Mouse (Mus musculus): ENCODE results near the gene Ncapd2. TPM values are rescaled to one million over a fixed set of nuclear protein-coding genes. Genes with fewer than 3 reads are reported as not detected.

Gene Ncapd2
- polyA plus RNA-seq, 1 experiment from 2014 or later, result 221 TPM

GRCm38 (mm10) chr6:125139747-125140146 is 51.8 kb downstream of the Ncapd2 start:
- Histone ChIP-seq H3K4me1 (peaks cover 5% of the 10 kb centered on the region), H3K9ac (no peak overlapping the region), H3K4me2 (no peak overlapping the region), H3K4me3 (replicated peaks) (no peak overlapping the region), H3K36me3 (replicated peaks) (peaks cover 87% of the 10 kb centered on the region), H3K27ac (no peak overlapping the region), H3K9me3 (no peaks in the 10 kb centered on the region), H3K27me3 (no peaks in the 10 kb centered on the region)
- 93% methylated on average over 7 of the region's 7 CpGs for WGBS
- ATAC-seq (ENCODE audit: low FRiP score), result no peak

- WGBS, result 85% methylated on average over 19 of the region's 19 CpGs
- peaks cover 89% of the 10 kb centered on the region for H3K36me3 ChIP-seq (replicated peaks)
- no peak overlapping the region for H3K4me3 ChIP-seq (replicated peaks)
- H3K27ac ChIP-seq, result no peak overlapping the region
- no peaks in the 10 kb centered on the region for H3K27me3 ChIP-seq
- peaks cover 13% of the 10 kb centered on the region for H3K4me1 ChIP-seq
- H3K4me2 ChIP-seq, result no peak overlapping the region
- no peaks in the 10 kb centered on the region for H3K9me3 ChIP-seq
- H3K9ac ChIP-seq, result 0 out of 2 replicates have a peak overlapping the region, but pooled peaks have one; percentile 21
- ATAC-seq (ENCODE audit: low FRiP score), result no peak
Measured at GRCm38 (mm10) chr6:125137002-125137671, 54.4 kb downstream of the Ncapd2 start.

DNA sequence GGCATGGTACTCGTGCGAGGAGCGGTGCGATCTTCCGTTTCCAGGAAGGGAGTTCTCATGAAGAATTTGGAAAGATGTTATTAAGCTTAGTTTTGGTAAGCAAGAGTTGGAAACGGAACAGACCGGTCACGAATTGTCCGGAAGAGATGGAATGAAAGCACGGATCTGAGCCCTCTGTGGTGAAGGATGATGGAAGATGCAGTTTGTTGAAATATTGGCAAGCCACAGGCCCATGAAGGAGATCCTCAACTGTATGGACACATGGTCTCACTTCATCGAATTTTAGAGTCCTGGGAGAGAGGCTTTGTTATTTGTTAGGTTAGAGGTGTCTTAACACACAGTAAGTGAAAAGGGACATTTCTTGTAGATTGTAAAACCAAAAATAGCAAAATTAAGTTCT is 59.0 kb downstream of the Ncapd2 start:
- H3K27me3 ChIP-seq, result no peaks in the 10 kb centered on the region
- H3K9me3 ChIP-seq, result no peaks in the 10 kb centered on the region
- peak overlapping the region; percentile 80 for H3K9ac ChIP-seq
- no peak for ATAC-seq (ENCODE audit: low FRiP score)
- H3K4me3 ChIP-seq (replicated peaks), result peak overlapping the region; percentile 88
- peaks cover 72% of the 10 kb centered on the region for H3K36me3 ChIP-seq (replicated peaks)
- 11% methylated on average over 11 of the region's 11 CpGs for WGBS
- H3K4me2 ChIP-seq, result peak overlapping the region; percentile 86
- H3K27ac ChIP-seq, result no peak overlapping the region
- H3K4me1 ChIP-seq, result peaks cover 18% of the 10 kb centered on the region

DNA sequence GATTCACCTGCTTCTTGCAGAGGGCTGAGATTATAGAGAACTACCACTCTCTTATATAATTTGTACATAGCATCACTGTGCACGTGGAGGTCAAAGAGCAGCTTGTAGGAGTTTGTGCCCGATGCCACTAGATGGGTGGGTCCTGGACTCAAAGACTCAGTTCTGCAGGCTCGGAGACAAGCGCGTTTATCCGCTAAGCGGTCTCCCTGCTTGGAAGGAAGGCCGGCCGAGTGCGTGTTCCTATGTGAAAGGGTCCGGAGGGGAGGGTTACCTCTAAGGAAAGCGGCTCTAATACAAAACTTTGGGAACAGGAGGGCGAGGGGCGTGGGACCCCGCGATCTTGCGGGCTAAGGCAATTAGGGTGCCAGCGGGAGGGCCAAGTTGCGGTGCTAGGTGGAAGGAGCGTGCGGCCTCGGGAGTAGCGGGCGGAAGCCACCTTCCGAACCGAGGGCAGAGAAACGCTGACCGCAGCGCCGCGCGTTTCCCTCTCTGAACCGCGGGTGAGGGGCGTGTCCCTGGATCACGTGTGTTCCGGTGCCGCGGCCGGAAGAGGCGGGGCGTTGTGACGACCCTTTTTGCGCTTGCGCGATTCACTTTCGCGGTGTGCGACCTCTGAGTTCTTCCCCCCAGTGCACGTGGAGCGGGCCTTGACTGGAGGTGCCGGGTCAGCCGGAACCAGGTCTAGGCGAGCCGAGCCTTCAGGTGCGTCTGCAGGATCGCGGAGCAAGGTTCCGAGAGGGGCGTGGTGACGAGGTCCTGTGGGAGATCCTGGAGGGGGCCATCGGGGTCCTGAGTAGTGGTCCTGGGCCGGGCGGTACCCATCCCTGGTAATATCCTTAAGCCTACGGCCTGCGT is 60.0 kb downstream of the Ncapd2 start, which contains the start of gene Nop2:
Gene Nop2, plus strand, starts transcription at position 608 of the 855 bp plus-strand sequence.
- under 1% methylated on average over 64 of the region's 66 CpGs for WGBS
- peak within 1 kb of the TSS; percentile 86 for H3K4me2 ChIP-seq
- peak within 1 kb of the TSS; percentile 88 for H3K4me3 ChIP-seq (replicated peaks)
- H3K27ac ChIP-seq, result peak within 1 kb of the TSS; percentile 90
- no peaks in the 10 kb centered on the region for H3K27me3 ChIP-seq
- peaks cover 18% of the 10 kb centered on the region for H3K4me1 ChIP-seq
- H3K9me3 ChIP-seq, result no peaks in the 10 kb centered on the region
- peak within 1 kb of the TSS; percentile 80 for H3K9ac ChIP-seq
- H3K36me3 ChIP-seq (replicated peaks), result peaks cover 73% of the 10 kb centered on the region
- peak; percentile 92 for ATAC-seq (ENCODE audit: low FRiP score)

DNA sequence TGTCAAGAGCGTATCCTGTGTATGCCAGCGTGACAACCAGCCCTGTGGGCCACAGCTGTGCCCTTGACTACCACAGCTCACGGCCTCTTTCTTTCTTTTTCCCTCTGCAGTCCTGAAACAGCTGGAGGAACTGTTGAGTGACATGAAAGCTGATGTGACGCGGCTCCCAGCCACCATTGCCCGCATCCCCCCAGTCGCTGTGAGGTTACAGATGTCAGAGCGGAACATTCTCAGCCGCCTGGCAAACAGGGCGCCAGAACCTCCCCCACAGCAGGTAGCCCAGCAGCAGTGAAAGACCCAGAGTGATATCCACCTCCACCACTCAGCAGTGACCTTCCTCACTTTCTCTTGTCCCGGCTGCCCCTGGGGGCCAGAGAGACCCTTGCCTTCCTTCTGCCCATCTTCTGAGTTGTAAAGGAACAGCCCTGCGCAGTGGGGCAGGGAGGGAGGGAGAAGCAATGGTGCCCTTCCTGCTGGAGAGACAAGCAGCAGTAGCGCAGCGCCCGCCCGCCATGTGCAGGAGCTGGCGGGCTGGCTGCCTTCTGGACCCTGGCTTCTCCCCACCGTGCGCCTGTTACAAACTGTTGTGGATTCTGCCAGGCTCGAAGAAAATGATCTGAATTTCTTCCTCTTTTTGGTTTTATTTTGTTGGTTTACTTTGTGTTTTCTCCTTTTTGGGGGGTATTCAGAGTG is 61.6 kb downstream of the Ncapd2 start:
- Histone ChIP-seq H3K27me3 (no peaks in the 10 kb centered on the region), H3K9me3 (no peaks in the 10 kb centered on the region), H3K36me3 (replicated peaks) (peaks cover 70% of the 10 kb centered on the region), H3K9ac (no peak overlapping the region), H3K27ac (no peak overlapping the region), H3K4me1 (peaks cover 18% of the 10 kb centered on the region), H3K4me3 (replicated peaks) (no peak overlapping the region), H3K4me2 (no peak overlapping the region)
- no peak for ATAC-seq (ENCODE audit: low FRiP score)
- 91% methylated on average over 20 of the region's 20 CpGs for WGBS

DNA sequence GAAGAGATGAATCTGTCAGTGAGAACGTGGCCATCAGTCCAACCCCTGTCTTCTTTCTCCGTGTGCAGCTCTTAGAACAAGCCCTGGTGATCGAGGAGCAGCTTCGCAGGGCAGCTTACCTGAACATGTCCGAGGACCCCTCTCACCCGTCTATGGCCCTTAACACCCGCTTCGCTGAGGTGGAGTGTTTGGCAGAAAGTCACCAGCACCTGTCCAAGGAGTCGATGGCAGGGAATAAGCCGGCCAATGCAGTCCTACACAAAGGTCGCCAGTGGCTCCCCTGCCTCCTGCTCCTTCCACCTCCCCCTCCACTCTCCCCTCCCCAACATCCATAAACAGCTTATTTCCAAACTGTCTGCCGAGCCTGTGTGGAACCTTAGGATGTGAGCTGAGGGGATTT is 62.8 kb downstream of the Ncapd2 start:
- Histone ChIP-seq H3K4me2 (no peak overlapping the region), H3K27ac (no peak overlapping the region), H3K36me3 (replicated peaks) (peaks cover 71% of the 10 kb centered on the region), H3K4me1 (peaks cover 18% of the 10 kb centered on the region), H3K4me3 (replicated peaks) (no peak overlapping the region), H3K9me3 (no peaks in the 10 kb centered on the region), H3K27me3 (no peaks in the 10 kb centered on the region), H3K9ac (no peak overlapping the region)
- 93% methylated on average over 12 of the region's 12 CpGs for WGBS
- ATAC-seq (ENCODE audit: low FRiP score), result no peak

- WGBS, result 95% methylated on average over 8 of the region's 8 CpGs
- Histone ChIP-seq H3K27ac (no peak overlapping the region), H3K9me3 (no peaks in the 10 kb centered on the region), H3K27me3 (no peaks in the 10 kb centered on the region), H3K9ac (no peak overlapping the region), H3K4me1 (no peaks in the 10 kb centered on the region), H3K4me2 (no peak overlapping the region), H3K4me3 (replicated peaks) (no peak overlapping the region), H3K36me3 (replicated peaks) (peaks cover 93% of the 10 kb centered on the region)
- ATAC-seq (ENCODE audit: low FRiP score), result no peak
Measured at GRCm38 (mm10) chr6:125119387-125119786, 72.1 kb downstream of the Ncapd2 start.

Small RNA genes within 50 kb of the gene (microRNA-seq; reads per million reads assigned to microRNA genes)
- gene Mir3098, result 0.97 reads per million
- gene Mir8113, result not detected

Other genes with a start within 250 kb of the Ncapd2 start
- 104 and 110 TPM in 2 replicates for gene Cops7a, start 226.2 kb downstream of the Ncapd2 start, polyA plus RNA-seq (2016; fragmentation: Nextera tagmentation; extraction: Ambion mirVana)
- 6.9 and 8.2 TPM in 2 replicates for gene Pianp, start 195.0 kb downstream of the Ncapd2 start, polyA plus RNA-seq (2016; fragmentation: Nextera tagmentation; extraction: Ambion mirVana)
- gene Zfp384, start 182.6 kb downstream of the Ncapd2 start, polyA plus RNA-seq (2016; fragmentation: Nextera tagmentation; extraction: Ambion mirVana), result 16.7 and 19.1 TPM in 2 replicates
- 163 and 164 TPM in 2 replicates for gene Ing4, start 151.9 kb downstream of the Ncapd2 start, polyA plus RNA-seq (2016; fragmentation: Nextera tagmentation; extraction: Ambion mirVana)
- 14.7 and 17.7 TPM in 2 replicates for gene Acrbp, start 142.0 kb downstream of the Ncapd2 start, polyA plus RNA-seq (2016; fragmentation: Nextera tagmentation; extraction: Ambion mirVana)
- gene Lpar5, start 123.8 kb downstream of the Ncapd2 start, polyA plus RNA-seq (2016; fragmentation: Nextera tagmentation; extraction: Ambion mirVana), result 0.31 TPM in 1 of 2 replicates, not detected in the other
- gene Chd4, start 95.7 kb downstream of the Ncapd2 start, polyA plus RNA-seq (2016; fragmentation: Nextera tagmentation; extraction: Ambion mirVana), result 120 and 124 TPM in 2 replicates
- 62.9 and 63.6 TPM in 2 replicates for gene Nop2, start 59.8 kb downstream of the Ncapd2 start, polyA plus RNA-seq (2016; fragmentation: Nextera tagmentation; extraction: Ambion mirVana)
- gene Iffo1, start 46.5 kb downstream of the Ncapd2 start, polyA plus RNA-seq (2016; fragmentation: Nextera tagmentation; extraction: Ambion mirVana), result 15.9 and 16.0 TPM in 2 replicates
- gene Gapdh, start 25.2 kb downstream of the Ncapd2 start, polyA plus RNA-seq (2016; fragmentation: Nextera tagmentation; extraction: Ambion mirVana), result 2,231 and 2,319 TPM in 2 replicates
- gene Mrpl51, start 100 bp upstream of the Ncapd2 start, polyA plus RNA-seq (2016; fragmentation: Nextera tagmentation; extraction: Ambion mirVana), result 192 and 193 TPM in 2 replicates
- 5.5 and 6.0 TPM in 2 replicates for gene Vamp1, start 23.9 kb upstream of the Ncapd2 start, polyA plus RNA-seq (2016; fragmentation: Nextera tagmentation; extraction: Ambion mirVana)
- 1.5 and 2.1 TPM in 2 replicates for gene Tapbpl, start 40.2 kb upstream of the Ncapd2 start, polyA plus RNA-seq (2016; fragmentation: Nextera tagmentation; extraction: Ambion mirVana)
- 1.6 and 1.8 TPM in 2 replicates for gene Cd27, start 45.3 kb upstream of the Ncapd2 start, polyA plus RNA-seq (2016; fragmentation: Nextera tagmentation; extraction: Ambion mirVana)
- not detected in 2 replicates for gene Tuba3a, start 94.3 kb upstream of the Ncapd2 start, polyA plus RNA-seq (2016; fragmentation: Nextera tagmentation; extraction: Ambion mirVana)
- gene Ltbr, start 122.2 kb upstream of the Ncapd2 start, polyA plus RNA-seq (2016; fragmentation: Nextera tagmentation; extraction: Ambion mirVana), result 12.7 and 14.0 TPM in 2 replicates
- 0.24 and 0.49 TPM in 2 replicates for gene Scnn1a, start 129.0 kb upstream of the Ncapd2 start, polyA plus RNA-seq (2016; fragmentation: Nextera tagmentation; extraction: Ambion mirVana)
- 16.6 and 19.3 TPM in 2 replicates for gene Tnfrsf1a, start 157.7 kb upstream of the Ncapd2 start, polyA plus RNA-seq (2016; fragmentation: Nextera tagmentation; extraction: Ambion mirVana)
- 0.05 and 0.09 TPM in 2 replicates for gene Plekhg6, start 189.1 kb upstream of the Ncapd2 start, polyA plus RNA-seq (2016; fragmentation: Nextera tagmentation; extraction: Ambion mirVana)